Mouse (Mus musculus): ENCODE results near the gene Magi3. TPM values are rescaled to one million over a fixed set of nuclear protein-coding genes. Genes with fewer than 3 reads are reported as not detected.

Magi3 gene
- polyA plus RNA-seq, 1 experiment = not detected

DNA sequence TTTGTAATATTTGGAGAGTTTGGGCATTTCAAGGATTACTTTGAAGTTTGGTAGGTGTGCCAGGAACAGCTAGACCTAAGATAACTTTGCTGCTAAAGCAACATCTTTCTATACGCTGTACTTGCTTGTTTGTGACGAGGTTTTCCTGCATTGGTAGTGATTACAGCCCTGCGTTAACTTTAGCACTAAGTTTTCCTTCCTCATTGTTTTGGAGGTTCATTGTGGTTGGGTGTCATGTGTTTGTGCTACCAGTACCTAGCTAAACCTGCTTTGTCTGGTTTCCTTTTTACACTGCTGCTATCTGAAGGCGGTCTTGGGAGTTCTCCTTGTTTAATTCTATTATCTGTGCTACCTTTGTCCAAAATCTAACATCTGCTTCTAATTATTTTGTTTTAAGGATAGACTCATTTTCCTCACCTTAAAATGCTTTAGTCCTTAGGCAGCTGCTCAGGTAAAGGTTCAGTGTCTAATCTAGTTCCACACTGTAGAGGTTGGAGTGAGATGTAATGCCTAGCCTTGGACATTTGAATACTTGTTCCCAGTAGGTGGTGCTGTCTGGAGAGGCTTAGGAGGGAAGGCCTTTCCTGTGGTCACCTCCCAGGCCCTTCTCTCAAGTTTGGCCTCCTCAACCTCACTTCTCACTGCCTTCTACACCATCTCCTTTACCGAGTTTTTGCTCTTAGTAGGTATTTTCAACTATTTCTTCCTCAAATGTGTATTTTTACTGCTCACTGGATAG, 210.1 kb downstream of the Magi3 start:
- no peak for TF ChIP-seq GATA1 (IDR thresholded peaks at IDR 0.05; ENCODE audit: low read length)

DNA sequence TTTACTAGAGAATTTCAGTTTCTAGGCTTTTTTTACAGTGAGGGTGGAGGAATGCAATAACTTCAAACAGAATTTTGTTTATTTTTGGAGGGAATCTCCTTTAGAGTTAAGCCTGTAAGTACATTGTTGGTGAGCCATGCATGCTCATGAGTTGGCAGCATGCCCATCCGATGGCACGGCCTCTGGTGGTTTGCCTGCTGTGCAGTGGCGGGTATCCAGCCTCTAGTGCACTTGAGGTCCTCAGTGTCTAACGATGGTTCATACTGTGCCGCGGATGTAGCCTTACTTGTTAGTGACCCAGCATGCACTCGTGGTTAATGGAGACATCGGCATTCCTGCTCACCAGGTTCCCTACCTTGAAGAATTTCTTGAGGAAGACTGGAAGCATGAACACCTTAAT, 212.7 kb downstream of the Magi3 start:
- TF ChIP-seq GATA1 (IDR thresholded peaks at IDR 0.05; ENCODE audit: low read length) = no peak

DNA sequence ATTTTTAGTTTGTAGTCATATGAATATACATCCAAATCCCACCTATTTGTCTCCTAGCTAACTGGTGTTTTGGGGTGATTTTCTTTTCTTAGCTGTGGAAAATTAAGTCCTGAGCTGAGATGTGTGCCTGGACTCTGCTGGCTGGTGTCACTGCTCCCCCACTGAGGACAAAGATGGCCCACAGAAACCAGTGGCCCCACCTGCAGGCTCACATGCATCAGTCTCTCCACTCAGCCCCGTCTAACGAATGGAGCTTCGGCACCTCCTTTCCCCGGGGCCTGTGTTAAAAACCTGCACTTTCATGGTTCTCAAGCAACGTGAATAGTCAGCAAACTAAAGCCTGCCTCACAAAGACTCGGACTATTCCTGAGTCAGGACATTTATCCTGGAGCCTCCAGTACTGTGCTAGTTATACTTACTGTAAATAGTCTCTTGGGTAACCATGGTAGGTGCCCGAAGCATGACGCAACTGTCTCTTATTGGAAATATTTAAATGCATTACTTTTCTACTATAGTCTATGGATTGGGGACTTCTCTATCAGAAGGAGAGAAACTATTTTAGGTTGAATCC, 213.2 kb downstream of the Magi3 start:
- no peak for TF ChIP-seq GATA1 (IDR thresholded peaks at IDR 0.05; ENCODE audit: low read length)

DNA sequence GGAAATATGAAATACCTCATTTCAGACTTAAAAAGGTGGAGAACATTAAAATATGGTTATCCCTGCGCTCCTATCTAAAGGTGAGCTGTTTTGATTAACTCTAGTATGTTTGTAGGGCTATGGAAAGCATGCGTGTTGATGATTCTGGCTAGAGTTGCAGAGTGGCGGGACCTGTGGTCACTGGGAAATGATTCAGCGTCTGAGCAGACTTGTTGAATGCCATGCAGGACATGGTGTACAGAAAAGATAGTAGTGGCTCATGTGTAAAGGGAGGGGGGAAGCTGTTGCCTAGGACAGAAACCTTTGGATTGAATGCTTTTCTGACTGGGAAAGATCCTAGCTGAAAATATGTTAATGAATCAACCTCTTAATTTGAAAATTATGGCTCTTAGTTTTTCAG, 221.4 kb downstream of the Magi3 start:
- TF ChIP-seq GATA1 (IDR thresholded peaks at IDR 0.05; ENCODE audit: low read length) = no peak

GRCm38 (mm10) chr3:103991271-103991670, 228.9 kb downstream of the Magi3 start:
- TF ChIP-seq GATA1 (IDR thresholded peaks at IDR 0.05; ENCODE audit: low read length) = no peak

- TF ChIP-seq GATA1 (IDR thresholded peaks at IDR 0.05; ENCODE audit: low read length) = no peak
Measured at GRCm38 (mm10) chr3:103989352-103989751, 230.8 kb downstream of the Magi3 start.

DNA sequence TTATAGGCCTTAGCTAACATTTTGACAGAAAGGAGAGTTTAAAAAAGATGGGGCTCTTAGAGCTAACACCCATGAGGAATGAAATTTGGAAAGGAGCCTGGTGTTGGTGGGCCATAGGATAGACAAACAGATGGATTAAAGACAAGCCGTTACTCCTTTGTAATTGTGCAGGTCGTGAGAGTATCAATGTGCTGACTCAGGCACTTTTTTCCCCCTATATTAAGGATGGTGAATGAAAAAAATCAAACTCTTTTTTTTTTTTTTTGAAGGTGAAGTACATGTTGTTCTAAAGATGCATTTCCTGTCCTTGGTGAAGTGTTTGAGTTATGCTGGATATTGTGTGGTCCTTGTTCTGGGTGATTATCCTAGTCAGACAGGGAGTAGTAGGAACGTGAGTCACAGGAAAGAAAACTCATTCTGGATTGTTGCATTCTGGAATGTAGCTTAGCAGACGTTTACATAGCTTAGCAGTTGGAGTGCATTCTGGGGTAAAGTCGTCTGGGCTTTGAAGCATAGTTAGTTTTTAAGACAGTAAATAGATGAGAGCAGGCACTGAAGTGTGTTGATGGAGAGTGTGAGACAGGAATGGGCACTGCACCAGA, 232.2 kb downstream of the Magi3 start:
- no peak for TF ChIP-seq GATA1 (IDR thresholded peaks at IDR 0.05; ENCODE audit: low read length)

DNA sequence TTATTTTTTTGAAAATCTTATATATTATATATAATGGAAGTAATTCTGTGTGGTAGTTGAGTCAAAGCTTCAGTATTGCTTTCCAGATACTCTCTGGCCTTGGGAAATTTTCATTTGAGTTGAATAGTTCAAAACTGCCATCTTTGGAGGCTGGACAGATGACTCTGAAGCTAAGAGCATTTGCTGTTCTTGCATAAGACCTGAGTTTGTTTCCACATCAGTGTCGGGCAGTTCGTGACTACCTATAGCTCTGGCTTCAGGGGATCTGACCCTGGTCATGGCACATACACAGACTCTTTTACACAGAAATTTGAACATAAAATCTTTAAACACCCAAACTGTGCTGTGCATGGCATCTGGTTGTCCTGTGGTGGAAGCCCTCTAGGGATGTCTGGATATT, 235.0 kb downstream of the Magi3 start:
- no peak for TF ChIP-seq GATA1 (IDR thresholded peaks at IDR 0.05; ENCODE audit: low read length)

DNA sequence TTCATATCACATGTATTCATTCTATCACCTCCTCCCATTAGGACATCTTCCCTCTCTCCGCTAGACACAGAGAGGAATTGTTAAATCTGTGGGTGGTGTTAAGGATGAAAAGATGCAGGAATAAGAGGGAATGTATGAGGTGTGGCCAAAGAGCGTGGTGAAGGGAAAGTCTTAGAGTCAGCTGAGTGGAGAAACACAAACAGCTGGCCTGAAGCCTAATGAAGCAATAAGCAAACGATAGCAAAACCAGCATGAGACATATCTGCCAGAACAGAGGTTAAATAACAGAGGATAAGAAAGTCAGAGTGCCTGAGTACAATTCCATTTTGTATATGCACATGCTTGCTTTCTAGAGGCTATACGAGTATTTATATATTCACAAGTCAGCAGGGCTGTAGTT, 235.6 kb downstream of the Magi3 start:
- no peak for TF ChIP-seq GATA1 (IDR thresholded peaks at IDR 0.05; ENCODE audit: low read length)

- TF ChIP-seq GATA1 (IDR thresholded peaks at IDR 0.05; ENCODE audit: low read length) = no peak
Measured at GRCm38 (mm10) chr3:103971157-103971556, 249.0 kb downstream of the Magi3 start.

DNA sequence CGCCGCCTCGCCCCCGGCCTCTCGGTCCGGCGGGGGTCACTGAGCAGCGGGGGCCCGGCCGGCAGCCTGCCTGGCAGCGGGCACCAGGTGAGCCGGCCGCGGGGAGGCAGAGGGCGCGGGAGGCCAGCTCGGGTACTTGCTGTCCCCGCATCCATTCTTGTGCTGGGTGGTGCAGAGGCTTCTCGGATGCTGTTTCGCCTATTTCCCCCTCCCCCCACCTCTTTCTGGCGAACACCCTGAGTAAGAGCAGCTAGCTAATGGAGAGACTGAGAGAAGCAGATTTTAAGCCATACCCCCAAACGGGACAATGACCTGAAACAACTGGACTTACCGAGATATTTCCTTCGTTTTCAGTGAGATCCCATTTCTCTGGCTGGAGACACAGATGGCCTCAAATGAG, 251.5 kb downstream of the Magi3 start:
- no peak for TF ChIP-seq GATA1 (IDR thresholded peaks at IDR 0.05; ENCODE audit: low read length)

- no peak for TF ChIP-seq GATA1 (IDR thresholded peaks at IDR 0.05; ENCODE audit: low read length)
Measured at GRCm38 (mm10) chr3:103967861-103968691, 252.1 kb downstream of the Magi3 start, which contains the start of gene Phtf1. Gene Phtf1 (plus strand): TSS chr3:103968110.

DNA sequence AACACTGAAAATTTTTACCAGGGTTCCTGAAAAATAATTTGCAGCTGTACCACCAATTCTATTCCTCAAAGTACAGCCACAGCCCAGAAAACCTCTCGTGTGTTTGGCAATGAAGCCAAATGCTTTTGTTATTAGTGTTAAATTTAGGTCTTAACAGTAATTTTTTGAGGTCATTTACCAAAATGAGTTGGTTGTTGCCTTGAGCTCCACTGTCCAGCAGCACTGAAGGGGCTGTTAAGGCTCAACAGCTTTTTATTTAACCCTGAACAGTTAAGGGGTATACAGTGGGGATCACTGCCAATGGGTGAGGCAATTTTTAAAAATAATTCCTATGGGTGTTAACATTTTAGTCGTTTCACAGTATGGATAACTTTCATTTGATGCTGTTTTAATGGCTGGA, 252.9 kb downstream of the Magi3 start:
- no peak for TF ChIP-seq GATA1 (IDR thresholded peaks at IDR 0.05; ENCODE audit: low read length)
